Mouse (Mus musculus): Measurements from ENCODE around the gene Mrps22. TPM values are rescaled to one million over a fixed set of nuclear protein-coding genes. Genes with fewer than 3 reads are reported as not detected.

The Mrps22 gene
- polyA plus RNA-seq (2014; fragmentation: Nextera tagmentation; extraction: Ambion mirVana) = 77.6 and 85.7 TPM in 2 replicates

DNA sequence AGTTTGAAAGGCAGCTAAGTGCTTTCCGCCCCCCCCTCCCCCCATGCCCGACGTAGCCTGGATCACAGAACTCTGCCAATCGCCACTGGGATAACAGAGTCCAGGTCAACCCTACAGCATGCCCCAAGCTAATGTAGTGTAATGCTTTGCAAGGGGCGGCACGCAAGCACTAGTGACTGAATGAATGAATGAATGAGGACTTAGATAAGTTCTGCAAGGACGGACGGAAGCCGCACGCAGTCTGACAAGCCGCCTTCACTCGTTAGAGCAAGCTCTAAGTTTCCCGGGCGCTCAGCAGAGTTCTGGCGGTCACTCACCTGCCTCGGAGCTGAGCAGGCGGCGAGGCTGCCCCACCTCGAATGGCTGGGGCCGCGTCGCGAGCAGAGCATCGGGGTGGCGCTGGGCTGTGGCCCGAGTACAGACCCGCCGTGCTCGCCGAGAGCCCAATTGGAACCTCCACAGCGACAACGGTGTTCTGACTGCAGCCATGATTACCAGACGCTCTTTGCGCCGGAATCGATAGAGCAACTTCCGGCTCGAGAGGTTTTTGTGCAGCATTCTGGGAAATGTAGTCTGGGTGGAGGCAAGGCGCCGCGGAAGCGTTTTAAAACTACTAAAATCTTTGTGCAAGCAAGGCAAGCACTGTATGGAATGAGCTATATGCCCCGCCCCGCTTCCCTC lies at the start of gene Mrps22:
Gene Mrps22 (minus strand): TSS at position 505 of the 681 bp plus-strand sequence.
- no peaks in the 10 kb centered on the region for H3K9me3 ChIP-seq (replicated peaks; ENCODE audit: control insufficient read depth, low read length)
- peak within 1 kb of the TSS; percentile 90 for H3K4me3 ChIP-seq (ENCODE audit: low read depth, low read length)
- DNase-seq (ENCODE audit: low spot score) (peak; percentile 96), ATAC-seq (replicated peaks; ENCODE audit: insufficient number of reproducible peaks, low FRiP score, low TSS enrichment, low read depth) (peak; percentile 97)
- 0 out of 2 replicates have a peak within 1 kb of the TSS, but pooled peaks have one; percentile 47 for H3K27ac ChIP-seq (replicated peaks; ENCODE audit: low read depth, low read length)
- peak within 1 kb of the TSS; percentile 81 for H3K4me2 ChIP-seq (ENCODE audit: low read depth, low read length)
- no peaks in the 10 kb centered on the region for H3K36me3 ChIP-seq (replicated peaks; ENCODE audit: control insufficient read depth, insufficient read depth, low read depth, low read length)
- H3K4me1 ChIP-seq (ENCODE audit: control insufficient read depth, insufficient read depth, low read length) = no peaks in the 10 kb centered on the region
- peak within 1 kb of the TSS; percentile 78 for H3K9ac ChIP-seq (replicated peaks; ENCODE audit: low read length)
- under 1% methylated on average over 44 of the region's 44 CpGs for WGBS
- H3K27me3 ChIP-seq (ENCODE audit: control insufficient read depth, insufficient read depth, low read length) = no peaks in the 10 kb centered on the region

DNA sequence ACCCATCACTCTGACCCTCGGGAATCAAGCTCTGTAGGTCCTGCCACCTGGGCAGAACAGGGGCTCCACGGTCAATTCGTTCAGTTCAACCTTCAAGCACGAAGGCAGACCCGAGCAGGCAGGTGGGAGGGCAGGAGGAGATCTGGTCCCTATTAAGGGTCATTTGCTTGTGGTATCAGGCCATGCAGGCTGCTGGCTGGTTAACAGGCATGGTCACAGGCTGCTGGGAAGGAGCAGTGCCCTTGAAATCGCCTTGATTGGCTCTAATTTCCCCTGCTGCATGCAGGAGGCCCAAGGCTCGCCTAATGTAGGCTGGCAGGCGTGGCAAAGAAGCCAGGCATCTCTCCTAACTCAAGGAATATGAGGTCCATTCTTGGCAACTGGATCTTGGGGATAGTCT lies 49.1 kb upstream of the Mrps22 start:
- Histone ChIP-seq H3K4me2 (ENCODE audit: low read depth, low read length) (no peak overlapping the region), H3K27me3 (ENCODE audit: control insufficient read depth, insufficient read depth, low read length) (no peaks in the 10 kb centered on the region; the same call in 1 of the 2 replicates), H3K9me3 (replicated peaks; ENCODE audit: control insufficient read depth, low read length) (no peaks in the 10 kb centered on the region), H3K9ac (replicated peaks; ENCODE audit: low read length) (no peak overlapping the region), H3K27ac (replicated peaks; ENCODE audit: low read depth, low read length) (no peak overlapping the region), H3K36me3 (replicated peaks; ENCODE audit: control insufficient read depth, insufficient read depth, low read depth, low read length) (no peaks in the 10 kb centered on the region), H3K4me1 (ENCODE audit: control insufficient read depth, insufficient read depth, low read length) (no peaks in the 10 kb centered on the region), H3K4me3 (ENCODE audit: low read depth, low read length) (no peak overlapping the region)
- ATAC-seq (replicated peaks; ENCODE audit: insufficient number of reproducible peaks, low FRiP score, low TSS enrichment, low read depth) (no peak), DNase-seq (ENCODE audit: low spot score) (peak; percentile 57)
- 41% methylated on average over 8 of the region's 8 CpGs for WGBS

GRCm38 (mm10) chr9:98647418-98647817 lies 46.0 kb upstream of the Mrps22 start:
- Histone ChIP-seq H3K9me3 (replicated peaks; ENCODE audit: control insufficient read depth, low read length) (no peaks in the 10 kb centered on the region), H3K9ac (replicated peaks; ENCODE audit: low read length) (no peak overlapping the region), H3K36me3 (replicated peaks; ENCODE audit: control insufficient read depth, insufficient read depth, low read depth, low read length) (no peaks in the 10 kb centered on the region), H3K4me1 (ENCODE audit: control insufficient read depth, insufficient read depth, low read length) (no peaks in the 10 kb centered on the region), H3K27me3 (ENCODE audit: control insufficient read depth, insufficient read depth, low read length) (no peaks in the 10 kb centered on the region; the same call in 1 of the 2 replicates), H3K4me3 (ENCODE audit: low read depth, low read length) (no peak overlapping the region), H3K27ac (replicated peaks; ENCODE audit: low read depth, low read length) (no peak overlapping the region), H3K4me2 (ENCODE audit: low read depth, low read length) (no peak overlapping the region)
- DNase-seq (ENCODE audit: low spot score) = no peak
- no peak for ATAC-seq (replicated peaks; ENCODE audit: insufficient number of reproducible peaks, low FRiP score, low TSS enrichment, low read depth)
- 77% methylated on average over 12 of the region's 12 CpGs for WGBS

- ATAC-seq (replicated peaks; ENCODE audit: insufficient number of reproducible peaks, low FRiP score, low TSS enrichment, low read depth) (peak; percentile 57; the same call in 1 of the 2 replicates), DNase-seq (ENCODE audit: low spot score) (peak; percentile 88)
- no peaks in the 10 kb centered on the region for H3K4me1 ChIP-seq (ENCODE audit: control insufficient read depth, insufficient read depth, low read length)
- no peak overlapping the region for H3K4me3 ChIP-seq (ENCODE audit: low read depth, low read length)
- 32% methylated on average over 4 of the region's 4 CpGs for WGBS
- no peaks in the 10 kb centered on the region; the same call in 1 of the 2 replicates for H3K27me3 ChIP-seq (ENCODE audit: control insufficient read depth, insufficient read depth, low read length)
- no peak overlapping the region for H3K9ac ChIP-seq (replicated peaks; ENCODE audit: low read length)
- H3K36me3 ChIP-seq (replicated peaks; ENCODE audit: control insufficient read depth, insufficient read depth, low read depth, low read length) = no peaks in the 10 kb centered on the region
- no peaks in the 10 kb centered on the region for H3K9me3 ChIP-seq (replicated peaks; ENCODE audit: control insufficient read depth, low read length)
- no peak overlapping the region for H3K4me2 ChIP-seq (ENCODE audit: low read depth, low read length)
- H3K27ac ChIP-seq (replicated peaks; ENCODE audit: low read depth, low read length) = no peak overlapping the region
Observed at GRCm38 (mm10) chr9:98645750-98646149, 44.3 kb upstream of the Mrps22 start.

GRCm38 (mm10) chr9:98642126-98642525 lies 40.7 kb upstream of the Mrps22 start:
- H3K4me1 ChIP-seq (ENCODE audit: control insufficient read depth, insufficient read depth, low read length) = no peaks in the 10 kb centered on the region
- ATAC-seq (replicated peaks; ENCODE audit: insufficient number of reproducible peaks, low FRiP score, low TSS enrichment, low read depth) (no peak), DNase-seq (ENCODE audit: low spot score) (no peak)
- H3K9me3 ChIP-seq (replicated peaks; ENCODE audit: control insufficient read depth, low read length) = no peaks in the 10 kb centered on the region
- H3K27me3 ChIP-seq (ENCODE audit: control insufficient read depth, insufficient read depth, low read length) = no peaks in the 10 kb centered on the region
- no peak overlapping the region for H3K9ac ChIP-seq (replicated peaks; ENCODE audit: low read length)
- no peak overlapping the region for H3K4me2 ChIP-seq (ENCODE audit: low read depth, low read length)
- no peak overlapping the region for H3K4me3 ChIP-seq (ENCODE audit: low read depth, low read length)
- 72% methylated on average over 6 of the region's 6 CpGs for WGBS
- H3K27ac ChIP-seq (replicated peaks; ENCODE audit: low read depth, low read length) = no peak overlapping the region
- no peaks in the 10 kb centered on the region for H3K36me3 ChIP-seq (replicated peaks; ENCODE audit: control insufficient read depth, insufficient read depth, low read depth, low read length)

- H3K27me3 ChIP-seq (ENCODE audit: control insufficient read depth, insufficient read depth, low read length) = no peaks in the 10 kb centered on the region
- no peak for ATAC-seq (replicated peaks; ENCODE audit: insufficient number of reproducible peaks, low FRiP score, low TSS enrichment, low read depth)
Observed at GRCm38 (mm10) chr9:98633287-98634162, 32.1 kb upstream of the Mrps22 start.

GRCm38 (mm10) chr9:98628480-98628879 lies 27.0 kb upstream of the Mrps22 start:
- no peak overlapping the region for H3K4me2 ChIP-seq (ENCODE audit: low read depth, low read length)
- no peaks in the 10 kb centered on the region for H3K4me1 ChIP-seq (ENCODE audit: control insufficient read depth, insufficient read depth, low read length)
- H3K27me3 ChIP-seq (ENCODE audit: control insufficient read depth, insufficient read depth, low read length) = no peaks in the 10 kb centered on the region
- H3K27ac ChIP-seq (replicated peaks; ENCODE audit: low read depth, low read length) = no peak overlapping the region
- WGBS = 50% methylated on average over 3 of the region's 3 CpGs
- H3K4me3 ChIP-seq (ENCODE audit: low read depth, low read length) = no peak overlapping the region
- no peak for DNase-seq (ENCODE audit: low spot score)
- H3K36me3 ChIP-seq (replicated peaks; ENCODE audit: control insufficient read depth, insufficient read depth, low read depth, low read length) = no peaks in the 10 kb centered on the region
- H3K9ac ChIP-seq (replicated peaks; ENCODE audit: low read length) = no peak overlapping the region
- no peaks in the 10 kb centered on the region for H3K9me3 ChIP-seq (replicated peaks; ENCODE audit: control insufficient read depth, low read length)
- ATAC-seq (replicated peaks; ENCODE audit: insufficient number of reproducible peaks, low FRiP score, low TSS enrichment, low read depth) = no peak

More at GRCm38 (mm10) chr9:98633287-98634162, 32.1 kb upstream of the Mrps22 start:
- Histone ChIP-seq H3K9ac (replicated peaks; ENCODE audit: low read length) (no peak overlapping the region), H3K27ac (replicated peaks; ENCODE audit: low read depth, low read length) (no peak overlapping the region), H3K4me1 (ENCODE audit: control insufficient read depth, insufficient read depth, low read length) (no peaks in the 10 kb centered on the region), H3K4me2 (ENCODE audit: low read depth, low read length) (no peak overlapping the region), H3K4me3 (ENCODE audit: low read depth, low read length) (no peak overlapping the region), H3K9me3 (replicated peaks; ENCODE audit: control insufficient read depth, low read length) (no peaks in the 10 kb centered on the region), H3K36me3 (replicated peaks; ENCODE audit: control insufficient read depth, insufficient read depth, low read depth, low read length) (no peaks in the 10 kb centered on the region)
- WGBS = 72% methylated on average over 13 of the region's 13 CpGs
- peak; percentile 56 for DNase-seq (ENCODE audit: low spot score)

DNA sequence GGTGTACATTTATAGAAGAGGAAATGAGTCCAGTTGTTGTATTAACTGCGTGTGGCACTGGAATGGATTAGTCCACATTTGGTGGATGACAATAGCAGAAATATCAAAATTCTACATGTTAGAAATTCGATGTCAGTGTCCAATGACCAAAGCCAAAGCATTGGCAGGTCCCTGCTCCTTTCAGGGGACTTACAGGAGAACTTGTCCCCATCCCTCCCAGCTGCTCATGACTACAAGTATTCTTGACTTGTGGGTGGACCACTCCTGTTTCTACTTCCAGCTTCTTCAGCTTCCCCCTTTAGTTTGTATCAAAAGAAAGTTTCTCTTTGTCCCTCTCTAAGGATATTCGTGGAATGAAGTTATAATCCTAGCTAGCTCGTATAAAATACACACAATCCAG lies 3.4 kb upstream of the Mrps22 start:
- DNase-seq (ENCODE audit: low spot score) (no peak), ATAC-seq (replicated peaks; ENCODE audit: insufficient number of reproducible peaks, low FRiP score, low TSS enrichment, low read depth) (no peak)
- H3K4me3 ChIP-seq (ENCODE audit: low read depth, low read length) = no peak overlapping the region
- WGBS = 68% methylated on average over 4 of the region's 4 CpGs
- no peak overlapping the region for H3K4me2 ChIP-seq (ENCODE audit: low read depth, low read length)
- H3K4me1 ChIP-seq (ENCODE audit: control insufficient read depth, insufficient read depth, low read length) = no peaks in the 10 kb centered on the region
- H3K9ac ChIP-seq (replicated peaks; ENCODE audit: low read length) = no peak overlapping the region
- no peaks in the 10 kb centered on the region for H3K27me3 ChIP-seq (ENCODE audit: control insufficient read depth, insufficient read depth, low read length)
- H3K9me3 ChIP-seq (replicated peaks; ENCODE audit: control insufficient read depth, low read length) = no peaks in the 10 kb centered on the region
- H3K27ac ChIP-seq (replicated peaks; ENCODE audit: low read depth, low read length) = no peak overlapping the region
- no peaks in the 10 kb centered on the region for H3K36me3 ChIP-seq (replicated peaks; ENCODE audit: control insufficient read depth, insufficient read depth, low read depth, low read length)

All from embryonic facial prominence, embryonic 11.5 days (tissue).